Mouse (Mus musculus): ENCODE data around the gene Ptpn6.
A peak's percentile ranks its signal among the peaks of the same experiment; 100 is the strongest.

Ptpn6 gene

DNA sequence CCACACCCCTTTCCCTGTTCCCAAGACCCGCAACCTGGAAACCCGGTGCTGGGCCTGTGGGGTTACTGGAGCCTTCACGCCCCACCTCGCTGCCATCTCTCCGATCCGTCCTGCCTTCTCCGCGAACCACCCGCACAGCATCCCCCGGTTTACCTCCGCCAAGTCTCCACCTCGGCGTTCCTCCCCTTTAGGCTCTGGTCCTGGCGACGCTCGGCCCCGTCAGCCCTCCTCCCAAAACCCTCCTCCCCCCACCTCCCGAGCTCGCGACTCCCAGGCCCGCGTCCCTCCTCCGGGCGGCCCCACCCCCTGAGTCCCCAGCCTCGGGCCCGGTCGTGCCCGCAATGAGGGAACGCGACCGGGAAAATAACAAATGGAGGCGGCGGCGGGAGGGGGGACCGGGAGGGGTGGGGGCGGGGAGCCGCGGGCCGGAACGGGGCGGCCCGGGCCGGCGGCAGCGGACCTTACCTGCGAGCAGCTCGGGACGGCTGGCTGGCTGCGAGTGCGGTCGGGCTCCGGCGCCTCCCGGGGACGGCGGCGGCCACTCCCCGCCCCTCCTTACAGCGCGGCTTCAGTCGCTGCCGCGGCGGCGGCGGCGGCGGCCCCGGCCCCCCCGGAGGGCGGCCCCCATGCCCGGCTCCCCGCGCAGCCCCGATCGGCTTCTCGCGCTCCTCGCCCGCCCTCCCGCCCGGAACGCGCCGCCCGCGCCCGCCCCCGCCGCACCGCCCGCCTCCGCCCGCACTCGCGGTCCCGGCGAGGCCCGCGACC is 17.5 kb upstream of the Ptpn6 start, which contains the start of the genes Gm45234 and Atn1:
Gm45234 (minus strand) TSS at position 191 of the 765 bp plus-strand sequence.
Atn1 (minus strand) TSS at position 694 of the 765 bp plus-strand sequence.
- peak; percentile 78 for DNase-seq (ENCODE audit: low spot score)

DNA sequence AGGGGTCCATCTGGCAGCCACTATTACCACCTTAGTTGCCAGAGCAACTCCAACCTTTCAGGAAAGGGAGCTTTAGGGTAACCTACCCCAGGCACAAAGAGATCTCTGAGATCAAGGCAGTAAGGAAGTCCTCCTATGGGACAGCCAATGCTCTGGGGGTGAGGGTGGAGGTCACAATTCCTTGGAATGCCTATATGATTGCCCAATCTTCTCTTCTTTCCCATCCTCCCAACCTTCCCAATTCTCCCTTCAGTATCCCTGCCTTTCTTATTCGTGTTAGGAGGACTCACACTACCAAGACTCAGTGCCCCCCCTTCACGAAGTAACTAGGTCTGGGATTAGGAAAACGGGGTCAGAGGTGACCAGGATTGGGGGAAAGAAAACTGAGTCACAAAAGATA is 16.8 kb upstream of the Ptpn6 start:
- no peak for DNase-seq (ENCODE audit: low spot score)

DNA sequence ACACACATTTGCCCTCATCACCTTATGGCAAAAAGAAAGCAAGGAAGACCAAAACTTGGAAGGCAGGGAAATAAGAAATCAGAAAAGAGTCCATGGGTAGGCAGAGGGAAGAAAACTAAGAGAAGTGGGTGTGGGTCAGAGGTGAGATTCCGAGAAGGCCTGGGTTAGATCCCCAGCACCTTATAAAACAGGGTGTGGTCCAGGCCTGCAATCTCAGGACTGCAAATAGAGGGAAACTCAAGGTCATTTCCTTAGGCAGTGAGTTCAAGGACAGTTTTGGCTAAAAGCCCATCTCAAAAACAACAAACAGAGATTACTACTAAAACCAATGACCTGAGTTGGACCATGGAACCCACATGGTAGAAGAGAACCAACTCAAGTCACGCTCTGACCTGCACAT is 15.3 kb upstream of the Ptpn6 start:
- DNase-seq (ENCODE audit: low spot score), result no peak

DNA sequence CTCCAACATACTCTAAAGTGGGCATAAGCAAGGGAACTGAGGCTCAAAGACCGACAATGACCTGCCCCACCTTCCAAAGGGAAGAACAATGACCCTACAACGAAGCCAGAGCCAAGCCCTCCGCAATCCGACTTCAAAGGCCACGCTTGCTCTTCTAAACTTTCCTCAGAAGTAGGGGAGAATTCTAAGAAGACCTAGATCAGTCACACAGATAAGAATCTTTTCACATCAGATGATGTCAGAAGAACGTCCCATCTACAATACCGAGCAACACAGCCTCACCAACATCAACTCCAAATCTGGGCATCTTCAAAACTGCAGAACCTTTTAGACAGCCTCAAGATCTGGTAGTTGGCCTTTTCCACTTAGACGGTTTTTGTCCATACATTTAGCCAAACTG is 11.9 kb upstream of the Ptpn6 start:
- no peak for DNase-seq (ENCODE audit: low spot score)

DNA sequence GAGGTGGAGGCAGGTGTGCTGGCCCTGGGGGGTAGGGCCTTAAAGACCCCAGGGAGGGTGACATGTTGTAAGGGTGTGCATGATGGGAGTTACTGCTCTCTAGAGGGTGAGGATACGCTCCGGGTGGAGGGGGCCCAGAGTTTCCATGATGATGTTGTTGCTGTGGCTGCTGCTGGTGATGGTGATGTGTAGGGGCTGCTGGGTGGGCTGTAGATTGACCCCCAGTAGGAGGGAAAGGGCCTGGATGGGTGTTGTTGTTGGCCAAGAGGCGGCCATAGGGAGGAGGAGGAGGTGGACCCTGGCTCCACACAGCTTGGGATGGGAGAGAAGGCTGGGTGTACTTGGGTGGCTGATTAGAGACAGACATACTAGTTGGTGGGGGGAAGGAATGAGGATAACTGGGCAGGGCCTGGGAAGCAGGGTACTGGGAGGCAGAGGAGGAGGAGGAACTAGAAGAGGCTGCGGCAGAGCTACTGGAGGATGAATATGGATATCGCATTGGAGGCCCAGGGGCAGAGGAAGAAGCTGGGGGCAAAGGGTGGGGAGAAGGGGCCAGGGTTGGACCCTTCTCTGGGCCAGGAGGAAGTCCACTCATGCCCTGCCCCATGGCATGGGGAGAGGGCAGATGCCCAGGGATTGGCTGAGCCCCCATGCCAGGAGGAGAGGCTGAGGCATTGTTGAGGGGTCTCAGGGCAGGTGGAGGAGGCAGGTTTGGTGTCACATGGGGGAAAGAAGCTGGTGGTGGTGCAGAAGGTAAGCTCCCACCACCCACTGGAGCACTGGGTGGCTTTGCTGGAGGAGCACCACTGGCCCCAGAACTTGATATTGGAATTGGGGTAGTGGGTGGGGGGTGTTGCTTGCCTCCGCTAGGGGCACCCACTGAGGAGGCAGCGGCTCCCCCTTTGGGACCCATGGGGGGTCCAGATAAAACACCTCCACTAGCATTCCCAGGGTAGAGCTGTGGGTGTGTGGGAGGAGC is 8.4 kb upstream of the Ptpn6 start:
- no peak for DNase-seq (ENCODE audit: low spot score)

DNA sequence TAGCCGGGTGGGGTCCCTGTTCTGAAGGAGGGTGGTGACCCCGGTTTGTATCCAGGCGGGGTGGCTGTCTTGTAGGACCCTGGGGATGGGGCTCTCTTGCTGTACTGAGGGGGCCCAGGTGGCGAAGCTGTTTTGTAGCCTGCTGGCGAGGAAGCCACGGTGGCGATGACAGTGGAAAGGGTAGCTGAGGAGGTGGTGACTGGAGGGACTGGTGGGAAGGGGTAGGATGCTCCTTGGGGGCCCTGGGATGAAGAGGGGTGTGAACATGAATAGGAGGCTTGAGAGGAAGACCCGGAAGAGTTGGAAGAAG is 7.7 kb upstream of the Ptpn6 start:
- DNase-seq (ENCODE audit: low spot score), result peak; percentile 18

DNA sequence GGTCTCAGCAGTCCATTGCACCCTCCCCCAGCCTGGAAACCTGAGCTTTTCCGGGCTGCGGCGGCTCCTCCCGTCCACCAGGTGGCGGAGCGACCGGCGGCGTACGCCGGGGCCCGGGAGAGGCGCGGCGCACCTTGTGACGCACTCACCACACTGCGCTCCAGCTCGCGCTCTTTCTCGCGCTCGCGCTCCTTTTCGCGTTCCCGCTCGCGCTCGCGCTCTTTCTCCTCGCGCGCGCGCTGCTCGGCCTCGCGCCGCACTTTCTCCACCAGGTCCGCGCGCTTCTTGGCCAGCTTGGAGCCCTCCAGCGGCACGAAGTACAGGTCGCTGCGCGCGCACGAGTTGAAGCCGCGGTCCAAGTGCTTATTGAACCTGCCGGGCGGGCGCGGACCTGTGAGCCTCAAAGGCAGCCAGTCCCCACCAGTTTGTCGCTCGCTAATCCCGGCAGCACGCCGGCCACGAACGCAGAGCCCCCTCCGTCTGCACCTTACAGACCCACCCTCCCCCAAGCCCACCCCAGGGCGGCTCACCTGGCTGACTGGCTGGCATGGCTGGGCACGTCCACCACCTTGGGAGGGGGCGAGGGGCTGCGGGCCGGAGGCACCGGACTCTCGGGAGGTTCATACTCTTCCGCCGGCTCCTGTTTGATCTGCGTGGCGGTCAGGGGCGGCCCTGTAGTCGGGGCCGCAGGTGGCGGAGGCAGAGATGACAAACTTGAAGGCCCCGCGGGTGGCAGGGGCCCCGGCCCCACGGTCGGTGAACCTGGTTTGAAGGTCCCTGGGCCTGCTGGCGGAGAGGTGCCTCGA is 7.2 kb upstream of the Ptpn6 start:
- DNase-seq (ENCODE audit: low spot score), result peak; percentile 96

DNA sequence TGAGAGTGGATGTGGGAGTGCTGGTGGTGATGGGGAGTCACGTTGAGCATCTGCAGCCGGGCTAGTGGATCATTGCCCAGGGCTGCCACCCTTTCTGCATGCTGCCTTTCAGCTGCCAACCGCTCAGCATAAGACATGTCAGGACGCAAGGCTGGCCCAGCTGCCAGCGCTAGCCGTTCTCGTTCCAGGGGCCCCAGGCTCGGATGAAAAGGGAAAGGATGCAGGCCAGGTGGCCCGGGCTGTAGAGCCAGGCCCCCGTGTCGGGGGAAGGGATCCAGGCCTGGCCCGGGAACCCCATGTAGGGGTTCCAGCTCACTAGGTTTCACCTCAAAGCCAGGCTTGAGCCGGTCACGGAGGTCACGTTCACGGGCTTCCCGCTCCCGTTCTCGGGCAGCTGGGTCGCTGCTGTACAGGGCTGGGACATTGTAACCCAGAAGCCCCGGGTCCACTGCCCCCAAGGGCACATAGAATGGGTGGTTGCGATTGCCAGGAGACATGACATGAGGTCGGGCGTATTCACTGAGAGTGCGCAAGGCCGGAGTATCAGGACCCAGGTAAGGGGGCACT is 6.3 kb upstream of the Ptpn6 start:
- no peak for DNase-seq (ENCODE audit: low spot score)

DNA sequence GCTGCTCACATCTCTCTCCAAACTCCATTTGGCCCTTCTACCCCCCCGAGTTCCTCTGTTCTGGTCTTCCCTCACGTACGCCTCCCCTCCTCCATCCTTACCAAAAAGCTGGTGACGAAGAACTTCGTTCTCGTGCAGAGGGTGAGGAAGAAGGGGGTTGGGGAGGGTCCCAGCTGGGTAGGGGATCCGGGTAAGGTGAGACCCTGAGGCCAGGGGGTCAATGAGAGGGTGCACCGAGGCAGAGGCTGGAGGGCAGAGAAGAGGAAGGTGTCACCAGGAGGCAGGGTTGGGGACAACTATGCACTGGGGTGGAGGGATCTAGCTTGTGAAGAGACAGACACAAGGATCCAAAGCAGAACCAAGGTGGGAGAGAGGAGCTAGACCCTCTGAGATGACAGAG is 5.1 kb upstream of the Ptpn6 start:
- DNase-seq (ENCODE audit: low spot score), result no peak

DNA sequence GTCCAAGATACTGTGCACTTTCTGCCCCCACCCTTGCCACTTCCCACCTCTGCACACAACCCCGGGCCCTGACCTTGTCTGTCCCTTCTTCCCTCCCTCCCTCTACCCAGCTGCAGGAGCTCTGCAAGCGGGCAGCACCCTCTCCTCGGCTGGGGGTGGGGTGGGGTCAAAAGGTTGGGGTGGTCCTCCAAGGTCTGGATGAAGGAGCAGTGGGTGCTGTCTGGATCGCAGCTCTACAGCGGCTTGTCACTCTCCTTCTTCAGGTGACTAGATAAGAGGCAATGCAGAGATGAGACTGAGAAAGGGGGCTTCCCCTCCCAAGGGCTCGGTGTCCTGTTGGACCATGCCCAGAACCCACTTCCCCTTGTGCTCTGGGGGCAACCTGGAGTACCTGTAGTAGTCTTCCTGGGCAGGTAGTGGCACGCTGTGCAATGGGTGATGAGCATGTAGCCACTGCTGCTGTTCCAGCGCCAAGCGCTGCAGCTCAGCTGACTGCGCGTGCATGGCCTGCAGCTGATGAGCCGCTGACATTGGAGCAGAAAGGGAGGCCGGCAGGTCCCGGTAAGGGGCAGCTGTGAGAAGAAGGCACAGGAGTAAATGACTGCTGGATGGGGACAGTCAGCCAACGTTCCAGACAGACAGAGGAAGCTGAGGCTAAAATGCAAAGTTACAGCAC is 4.5 kb upstream of the Ptpn6 start:
- no peak for DNase-seq (ENCODE audit: low spot score)

DNA sequence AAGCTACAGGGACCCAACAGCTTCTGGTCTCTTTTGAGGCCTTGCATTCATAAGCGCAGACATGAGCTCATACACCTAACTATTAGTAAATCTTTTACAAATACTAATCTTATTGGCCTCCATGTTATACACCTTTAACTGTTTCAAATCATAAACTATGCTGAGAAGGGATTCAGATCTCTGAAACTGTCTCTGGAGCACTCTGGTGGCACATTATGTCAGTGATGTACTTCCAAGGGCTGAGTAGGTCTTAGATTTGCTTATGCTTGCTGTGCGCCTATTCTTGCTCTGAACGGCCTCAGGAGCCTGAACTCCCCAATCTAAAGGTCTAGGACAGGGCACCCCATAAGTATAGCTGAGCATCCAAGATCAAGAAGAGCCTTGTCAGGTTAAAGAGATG is 3.3 kb upstream of the Ptpn6 start:
- DNase-seq (ENCODE audit: low spot score), result no peak

DNA sequence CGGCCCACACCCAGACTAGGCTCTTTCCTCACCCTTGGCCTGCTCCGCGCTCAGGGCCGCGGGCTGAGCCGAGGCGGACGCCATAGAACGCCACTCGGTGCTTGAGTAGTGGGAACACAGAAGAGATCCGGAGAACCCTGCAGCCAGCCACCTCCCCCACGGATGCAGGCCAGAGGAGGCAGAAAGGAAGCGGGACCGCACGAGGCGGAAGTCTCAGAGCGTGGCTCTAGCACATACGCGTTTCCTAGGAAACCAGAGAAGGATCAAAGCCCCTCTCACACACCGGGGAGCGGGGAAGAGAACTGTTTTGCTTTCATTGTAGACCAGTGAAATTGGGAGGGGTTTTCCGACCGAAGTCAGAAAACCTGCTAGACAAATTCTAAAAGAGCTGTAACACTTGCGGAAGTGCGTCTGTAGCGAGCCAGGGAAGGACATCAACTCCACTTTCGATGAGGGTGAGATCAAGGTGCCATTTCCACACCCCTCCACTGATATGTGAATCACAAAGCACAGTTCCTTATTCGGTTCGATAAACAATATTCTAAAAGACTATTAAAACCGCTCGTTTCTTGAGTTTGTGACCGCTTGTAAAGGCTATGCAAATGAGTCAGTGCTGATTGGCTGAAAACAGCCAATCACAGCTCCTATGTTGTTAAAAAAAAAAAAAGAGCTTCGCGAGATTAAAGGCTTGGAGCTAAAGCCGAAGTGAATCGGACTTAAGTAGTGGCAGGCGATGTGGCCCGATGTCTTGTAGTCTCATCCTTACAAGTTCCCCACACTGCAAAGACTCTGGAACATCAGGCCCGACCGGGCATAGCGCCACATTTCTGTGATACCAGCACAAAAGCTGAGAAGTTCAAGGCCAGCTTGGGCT is 2.6 kb upstream of the Ptpn6 start, which contains the start of gene Grcc10:
Grcc10 (minus strand) TSS at position 487 of the 874 bp plus-strand sequence.
- peak; percentile 98 for DNase-seq (ENCODE audit: low spot score)

DNA sequence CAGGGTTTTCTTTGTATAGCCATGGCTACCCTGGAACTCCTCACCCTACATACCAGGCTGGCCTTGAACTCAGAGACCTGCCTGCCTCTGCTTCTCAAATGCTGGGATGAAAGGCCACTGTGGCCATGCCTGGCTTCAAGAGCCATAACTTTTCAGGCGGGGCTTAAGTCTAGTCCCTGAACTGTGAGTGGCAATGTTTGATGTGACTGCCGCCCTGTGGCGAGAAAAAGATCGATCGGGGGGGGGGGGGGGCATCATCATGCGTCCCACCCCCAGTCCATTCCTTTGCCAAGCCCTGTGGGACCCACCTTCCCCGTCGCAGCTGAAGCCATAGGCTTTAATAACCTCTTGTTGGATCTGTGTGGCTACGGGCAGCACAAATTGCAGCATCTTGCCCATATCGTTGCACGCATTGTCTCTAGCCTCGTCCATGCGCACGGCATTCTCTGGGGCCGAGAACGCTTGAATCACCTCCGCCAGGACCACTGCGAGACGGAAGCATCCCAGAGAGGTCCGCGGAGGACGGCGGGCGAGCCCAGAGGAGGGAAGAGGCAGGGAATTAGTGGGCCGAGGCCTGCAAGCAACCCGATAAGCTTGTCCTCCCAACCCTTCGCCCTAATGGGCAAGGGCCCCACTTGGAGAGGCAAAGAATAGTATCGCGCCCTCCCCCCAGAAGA is 1.8 kb upstream of the Ptpn6 start:
- DNase-seq (ENCODE audit: low spot score), result peak; percentile 79

DNA sequence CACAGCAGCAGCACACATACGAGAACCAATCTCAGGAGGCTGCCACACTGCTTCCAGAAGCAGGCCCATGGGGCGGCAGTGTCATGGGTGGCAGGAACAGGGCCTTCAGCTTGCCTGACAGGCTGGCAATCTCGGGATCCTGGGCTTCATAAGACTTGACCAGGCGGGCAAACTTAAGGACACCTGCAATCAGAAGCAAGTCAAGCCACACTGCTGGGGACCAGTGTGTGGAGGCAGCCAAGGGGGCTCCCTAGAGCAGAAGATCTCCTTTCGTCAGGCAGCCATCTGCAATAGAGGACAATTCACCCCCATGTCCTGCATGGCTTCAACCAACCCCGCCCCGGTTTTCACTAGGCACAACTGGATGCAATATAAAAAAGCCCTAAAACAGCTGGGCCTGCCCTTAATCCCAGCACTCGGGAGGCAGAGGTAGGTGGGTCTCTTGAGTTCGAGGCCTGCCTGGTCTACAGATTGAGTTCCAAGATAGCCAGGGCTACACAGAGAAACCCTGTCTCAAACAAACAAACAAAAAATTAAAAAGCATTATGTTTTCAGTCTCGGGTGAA is 800 bp upstream of the Ptpn6 start:
- DNase-seq (ENCODE audit: low spot score), result no peak

DNA sequence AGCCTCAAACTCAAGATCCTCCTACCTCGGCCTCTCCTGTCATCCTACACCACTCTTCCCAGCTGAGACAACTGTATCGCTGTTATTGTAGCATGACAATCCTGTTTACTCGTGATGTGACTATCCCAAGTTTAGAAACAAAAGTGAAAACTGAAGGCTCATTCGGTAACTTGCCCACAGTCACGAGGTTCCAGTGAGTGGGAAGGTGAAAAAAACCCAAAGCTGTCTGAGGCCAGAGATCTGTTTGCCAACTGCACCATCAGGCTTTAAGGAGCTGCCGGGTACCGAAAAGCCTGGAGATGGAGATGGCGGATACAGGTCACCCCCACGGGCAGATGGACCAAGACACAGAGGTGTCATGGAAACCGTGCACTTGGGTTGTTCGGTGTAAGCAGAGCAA is 1.5 kb downstream of the Ptpn6 start:
- no peak for DNase-seq (ENCODE audit: low spot score)

DNA sequence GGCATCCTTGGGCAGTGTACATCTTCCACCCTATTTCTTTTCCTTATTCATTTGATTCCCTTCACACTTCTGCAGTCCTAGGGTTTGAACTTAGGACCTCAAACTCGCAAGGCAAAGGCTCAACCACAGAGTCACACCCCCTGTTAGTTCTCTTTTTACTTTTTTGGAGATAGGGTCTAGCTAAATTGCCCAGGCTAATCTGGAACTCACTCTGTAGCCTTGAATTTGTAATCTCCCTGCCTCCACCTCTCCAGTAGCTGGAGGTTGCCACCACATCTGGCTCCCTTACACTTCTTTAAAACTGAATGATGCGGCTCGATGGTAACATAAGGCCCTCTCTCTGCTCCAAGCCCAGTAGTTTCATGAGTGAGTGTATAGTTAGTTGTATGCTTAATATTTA is 4.1 kb downstream of the Ptpn6 start:
- DNase-seq (ENCODE audit: low spot score), result no peak

DNA sequence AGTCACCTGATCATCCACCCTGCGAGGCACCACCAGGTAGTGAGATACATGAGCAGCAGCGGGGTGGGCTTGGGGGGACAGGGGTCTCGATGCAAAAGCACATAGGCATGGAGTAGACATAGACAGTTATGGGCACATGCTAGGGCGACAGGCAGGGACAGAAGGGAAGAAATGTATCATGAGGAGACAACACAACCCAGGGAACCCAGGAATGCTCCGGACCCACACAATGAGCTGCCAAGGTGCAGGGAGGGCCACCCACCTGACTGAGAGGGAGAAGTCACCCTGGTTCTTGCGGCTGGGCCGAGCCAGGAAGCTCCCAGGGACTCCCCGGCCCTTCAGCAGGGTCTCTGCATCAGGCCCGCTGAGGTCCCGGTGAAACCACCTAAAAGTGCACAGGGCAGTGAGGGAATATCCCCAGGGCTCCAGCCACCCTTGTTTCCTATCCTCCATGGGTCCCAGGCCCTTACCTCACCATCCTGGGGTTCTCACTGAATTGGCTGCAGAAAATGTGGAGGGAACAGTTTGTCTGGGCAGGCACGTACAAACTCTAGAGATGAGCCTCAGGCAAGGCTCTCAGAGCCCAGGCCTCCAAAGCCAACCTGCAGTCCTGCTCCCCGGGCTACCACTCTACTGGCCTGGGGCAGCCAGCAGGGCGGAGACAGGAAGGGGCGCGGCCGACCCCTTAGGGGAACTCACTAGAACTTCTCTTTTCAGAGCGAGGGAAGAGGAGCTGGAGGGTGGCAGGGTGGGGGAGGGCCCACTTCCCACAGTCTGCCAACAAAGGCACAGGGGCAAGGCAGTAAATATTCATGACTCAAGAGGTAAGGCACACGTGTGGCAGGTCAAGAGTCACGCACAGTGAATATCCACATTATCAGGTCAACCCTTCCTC is 5.8 kb downstream of the Ptpn6 start:
- DNase-seq (ENCODE audit: low spot score), result peak; percentile 36

DNA sequence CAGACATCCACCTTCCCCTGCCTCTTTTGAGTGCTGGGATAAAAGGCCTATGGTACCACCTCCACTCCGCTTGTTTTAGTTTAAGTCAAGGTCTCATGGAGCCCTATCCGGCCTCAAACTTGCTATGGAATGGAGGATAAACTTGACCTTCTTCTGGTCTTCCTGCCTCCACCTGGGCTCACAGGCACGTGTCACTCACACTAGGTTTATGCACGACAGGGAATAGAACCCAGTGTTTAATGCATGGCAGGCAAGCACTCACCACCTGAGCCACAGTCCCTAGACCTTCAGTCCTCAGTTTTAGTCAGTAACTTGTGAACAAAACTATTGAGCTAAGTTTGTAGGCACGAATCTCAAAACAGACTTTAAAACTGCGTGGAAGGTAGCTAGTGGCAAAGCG is 7.5 kb downstream of the Ptpn6 start:
- no peak for DNase-seq (ENCODE audit: low spot score)

Data from embryo, embryonic 10.5 days (tissue).